Mouse (Mus musculus) cortical plate, adult 2 months (tissue): Measurements from ENCODE around the gene Cdk15.

ENCODE experiments used
- CTCF ChIP-seq: fragments of 200-500 bp; IDR thresholded peaks from 2 replicates; pipeline ENCODE4 v1.5.1; 2011; ENCODE audit warnings: mild to moderate bottlenecking, control low read depth, low read length; ENCODE audit not compliant: insufficient read depth; ENCODE audit errors: extremely low read depth
- POLR2A ChIP-seq: fragments of 200-500 bp; IDR thresholded peaks from 2 replicates; pipeline ENCODE4 v1.6.1; 2011; ENCODE audit warnings: mild to moderate bottlenecking, low read length, control low read depth; ENCODE audit not compliant: insufficient read depth; ENCODE audit errors: extremely low read depth

DNA sequence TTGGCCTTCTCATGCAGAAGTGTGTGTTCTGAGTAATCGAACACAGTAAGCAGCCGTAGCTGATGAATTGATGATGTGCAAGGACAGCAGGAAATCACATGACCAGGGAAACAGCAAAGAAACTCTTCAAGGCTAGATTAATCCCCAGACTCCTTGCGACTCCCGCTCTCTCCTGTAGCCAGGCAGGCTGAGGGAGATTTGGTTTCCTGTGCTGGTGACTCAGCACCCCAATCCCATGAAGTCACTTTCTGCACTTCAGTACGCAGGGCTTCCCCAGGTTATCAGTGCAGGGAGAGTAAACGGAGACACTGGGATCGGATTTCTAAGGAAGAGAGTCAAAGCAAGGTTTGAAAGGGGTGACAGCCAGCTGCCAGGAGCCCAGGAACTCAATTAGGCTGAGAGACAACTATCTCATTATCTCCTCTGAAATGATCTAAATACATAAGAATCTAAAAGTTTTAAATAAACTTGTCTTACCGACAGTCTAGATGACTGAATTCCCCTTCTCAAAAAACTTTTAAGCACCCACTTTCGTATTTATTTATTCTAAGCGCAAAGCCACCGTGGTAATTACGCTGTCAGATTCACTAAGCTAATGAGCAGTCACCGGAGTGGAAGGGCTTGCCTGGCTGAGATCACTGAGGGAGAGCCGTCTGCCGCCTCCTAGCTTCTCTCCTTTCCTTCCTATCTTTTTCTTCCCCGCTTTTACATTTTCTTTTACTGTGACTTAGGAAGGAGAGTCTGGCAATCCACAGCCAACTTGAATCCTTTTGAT, 84.3 kb downstream of the Cdk15 start:
- no peak for TF ChIP-seq CTCF
- no peak for TF ChIP-seq POLR2A
